Mouse (Mus musculus): ENCODE data around the gene Slc17a5.

Slc17a5 gene

DNA sequence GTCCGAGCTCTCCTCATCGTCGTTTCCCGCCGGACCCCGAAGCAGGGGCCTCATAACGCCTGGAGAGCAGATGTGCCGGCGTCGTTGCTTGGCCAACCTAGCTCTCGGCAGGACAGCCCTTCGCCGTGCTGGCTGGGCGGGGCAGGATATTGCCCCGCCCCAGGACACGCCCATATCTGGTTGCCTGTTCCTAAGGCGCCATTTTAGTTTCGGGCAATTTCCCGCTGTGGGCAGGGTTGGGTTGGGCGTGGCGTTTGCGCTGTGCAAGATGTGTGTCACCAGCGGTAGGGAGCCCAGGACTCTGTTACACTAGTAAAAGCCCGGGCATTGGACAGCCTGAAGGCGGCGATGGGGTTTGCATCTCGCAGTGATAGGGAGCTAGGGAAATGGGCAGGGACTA lies at the start of gene Slc17a5:
Gene Slc17a5 (minus strand): TSS at position 128 of the 400 bp plus-strand sequence.
- DNase-seq (ENCODE audit: low spot score) = peak; percentile 93

DNA sequence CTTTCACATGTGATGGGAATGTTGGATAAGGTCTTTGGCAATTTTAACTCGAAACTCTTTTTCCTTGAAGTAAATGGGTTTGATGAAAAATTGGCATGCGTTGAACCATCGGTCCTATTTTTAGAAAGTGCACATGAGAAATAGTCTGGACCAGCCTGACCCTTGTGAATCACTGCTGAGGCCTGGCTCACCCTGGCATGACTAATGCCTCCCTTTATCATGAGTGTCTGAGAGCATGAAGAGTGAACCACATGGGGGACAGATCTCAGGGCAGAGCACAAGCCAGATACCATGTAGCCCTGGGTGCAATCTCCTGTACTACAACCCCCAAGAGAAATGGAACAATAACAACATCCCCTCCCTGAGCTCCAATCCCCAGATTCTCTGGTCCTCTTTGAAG lies 46.1 kb upstream of the Slc17a5 start:
- peak; percentile 21 for DNase-seq (ENCODE audit: low spot score)

DNA sequence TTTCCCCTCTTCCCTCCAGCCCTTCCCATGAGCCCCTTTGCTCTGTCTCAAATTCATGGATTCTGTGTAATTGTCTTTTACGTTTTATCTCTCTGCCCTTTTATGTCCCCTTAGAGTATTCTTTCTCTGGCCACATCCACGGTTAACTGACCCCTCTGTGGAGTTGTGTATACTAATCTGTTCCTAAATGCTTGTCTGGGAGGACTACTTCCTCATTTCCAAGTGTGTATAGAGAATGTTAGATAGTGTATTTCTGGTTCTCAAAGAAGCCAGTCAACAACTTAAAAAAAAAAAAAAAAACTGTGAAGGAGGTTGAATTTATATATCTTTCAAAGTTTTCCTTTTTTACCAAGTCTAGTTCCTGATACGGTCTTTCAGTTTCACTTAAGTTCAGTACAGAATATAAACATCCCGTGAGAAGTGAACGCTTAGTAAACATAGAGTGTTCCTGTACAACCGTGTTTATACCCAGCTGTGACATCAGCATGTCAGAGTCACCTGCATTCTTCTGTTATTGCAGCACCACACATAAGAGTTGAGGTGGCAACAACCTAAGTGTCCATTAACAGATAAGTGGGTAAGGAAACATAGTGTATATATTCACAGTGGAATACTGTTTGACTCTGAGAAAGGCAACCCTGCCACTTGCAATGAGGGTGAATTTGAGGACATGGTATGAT lies 44.1 kb upstream of the Slc17a5 start:
- DNase-seq (ENCODE audit: low spot score) = no peak

DNA sequence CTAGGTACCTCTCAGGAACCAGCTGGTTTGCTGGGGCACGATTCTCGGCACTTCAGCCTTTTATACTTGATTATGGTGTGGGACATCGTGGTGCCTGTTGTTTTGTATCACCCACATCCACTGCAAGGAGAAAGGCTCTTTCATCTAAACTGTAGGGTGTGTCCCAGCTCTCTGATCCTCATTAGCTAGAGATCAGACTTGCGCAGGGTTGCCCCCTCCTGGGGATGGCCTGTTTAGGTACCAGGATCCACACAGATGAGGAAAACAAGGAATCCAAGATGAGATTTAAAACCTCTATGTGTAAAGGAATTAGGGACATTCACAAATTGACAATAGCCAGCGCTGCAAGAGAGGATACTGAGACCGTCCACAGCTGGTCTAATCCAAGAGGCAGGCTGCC lies 42.1 kb upstream of the Slc17a5 start:
- no peak for DNase-seq (ENCODE audit: low spot score)

DNA sequence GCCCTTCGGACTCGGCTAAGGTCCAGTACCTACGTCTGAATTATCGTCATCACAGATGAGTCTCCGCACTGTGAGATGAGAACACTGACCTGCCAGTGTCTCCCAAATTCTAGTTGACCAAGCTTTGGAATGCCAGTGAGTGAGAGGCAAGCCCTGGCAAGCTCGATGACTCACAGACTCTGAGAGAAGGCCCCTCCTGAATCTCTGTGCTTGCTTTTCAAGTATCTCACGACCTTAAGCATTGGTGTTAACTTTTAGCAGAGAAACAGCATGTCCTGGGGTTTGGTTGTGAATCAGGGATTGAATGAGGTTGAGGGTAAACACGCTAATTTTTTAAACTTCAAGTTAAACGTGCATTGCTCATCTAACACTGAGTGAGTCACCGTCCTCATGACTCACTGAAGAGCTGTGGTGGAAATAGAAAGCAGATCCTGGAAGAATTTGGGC lies 35.5 kb upstream of the Slc17a5 start:
- DNase-seq (ENCODE audit: low spot score) = peak; percentile 34

DNA sequence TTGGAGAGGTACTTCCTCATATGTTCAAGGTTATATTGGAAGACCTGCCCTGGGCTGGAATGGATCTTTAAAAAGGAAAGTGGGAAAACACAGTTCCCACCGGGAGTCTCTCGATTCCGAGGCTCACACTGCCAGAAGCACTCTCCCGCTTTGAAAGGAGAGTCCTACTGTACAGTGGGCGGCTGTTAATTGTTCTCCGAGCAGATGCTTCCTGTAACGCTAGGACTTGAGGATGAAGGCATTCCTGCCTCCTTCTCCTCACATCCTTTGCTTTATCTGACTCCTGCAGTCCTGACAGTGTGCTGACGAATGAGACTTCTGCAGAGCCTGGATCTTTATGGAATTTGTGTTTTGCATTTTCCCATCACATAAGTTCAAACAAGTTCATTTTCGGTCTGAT lies 31.4 kb upstream of the Slc17a5 start:
- no peak for DNase-seq (ENCODE audit: low spot score)

GRCm38 (mm10) chr9:78615401-78616021 lies 27.7 kb upstream of the Slc17a5 start, which contains the start of gene Cd109:
TSS of gene Cd109 (plus strand) at chr9:78615546.
- DNase-seq (ENCODE audit: low spot score) = peak; percentile 25

DNA sequence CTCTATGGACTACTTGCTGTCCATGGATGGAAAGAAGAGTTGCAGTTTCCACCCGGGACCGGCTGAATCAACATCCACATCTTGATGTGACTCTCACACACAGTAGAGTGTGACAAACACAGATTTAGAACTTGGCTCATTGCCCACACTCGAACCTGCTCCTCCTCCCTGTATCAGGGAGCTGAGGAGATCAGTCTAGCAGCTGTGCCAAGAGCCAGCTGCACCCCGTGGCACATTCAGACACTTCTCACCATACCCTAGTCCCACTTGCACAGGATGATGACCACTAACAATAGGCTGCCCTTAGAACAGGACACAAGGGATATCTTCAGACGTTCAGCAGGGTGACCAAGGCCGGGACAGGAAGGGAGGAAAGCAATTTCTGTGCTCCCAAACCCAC lies 26.4 kb upstream of the Slc17a5 start:
- DNase-seq (ENCODE audit: low spot score) = no peak

DNA sequence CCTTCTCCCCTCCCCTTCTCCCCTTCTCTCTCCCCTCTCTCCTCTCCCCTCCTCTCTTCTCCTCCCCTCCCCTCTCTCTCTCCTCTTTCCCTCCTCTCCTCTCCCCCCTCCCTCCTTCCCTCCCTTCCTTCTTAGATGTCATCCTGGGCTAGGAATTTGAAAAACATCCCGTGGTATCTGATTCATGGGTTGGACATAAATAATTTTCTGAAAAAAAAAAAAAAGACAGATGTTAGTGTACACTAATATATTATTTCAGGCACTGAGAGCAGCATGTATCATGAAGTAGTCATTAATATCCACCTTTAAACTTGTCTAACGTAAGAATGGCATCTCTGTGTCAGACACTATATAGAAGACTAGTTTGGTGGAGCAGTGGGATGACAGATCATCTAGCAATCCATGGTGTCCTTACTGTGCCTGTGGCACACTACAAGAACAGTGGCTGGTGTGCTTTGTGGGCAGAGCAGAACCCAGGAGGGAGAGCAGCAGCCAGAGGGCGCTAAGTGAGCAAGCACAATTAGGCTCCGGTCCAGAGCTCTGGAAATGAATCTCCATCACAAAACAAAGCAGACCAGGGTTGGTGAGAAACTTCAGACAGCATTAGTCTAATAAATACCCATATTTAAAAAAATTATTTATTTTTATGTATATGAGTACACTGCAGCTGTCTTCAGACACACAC lies 13.3 kb upstream of the Slc17a5 start:
- no peak for DNase-seq (ENCODE audit: low spot score)

- no peak for DNase-seq (ENCODE audit: low spot score)
Observed at GRCm38 (mm10) chr9:78599927-78600326, 12.1 kb upstream of the Slc17a5 start.

GRCm38 (mm10) chr9:78596834-78597233 lies 9.0 kb upstream of the Slc17a5 start:
- peak; percentile 51 for DNase-seq (ENCODE audit: low spot score)

- no peak for DNase-seq (ENCODE audit: low spot score)
Observed at GRCm38 (mm10) chr9:78595769-78596555, 8.1 kb upstream of the Slc17a5 start.

DNA sequence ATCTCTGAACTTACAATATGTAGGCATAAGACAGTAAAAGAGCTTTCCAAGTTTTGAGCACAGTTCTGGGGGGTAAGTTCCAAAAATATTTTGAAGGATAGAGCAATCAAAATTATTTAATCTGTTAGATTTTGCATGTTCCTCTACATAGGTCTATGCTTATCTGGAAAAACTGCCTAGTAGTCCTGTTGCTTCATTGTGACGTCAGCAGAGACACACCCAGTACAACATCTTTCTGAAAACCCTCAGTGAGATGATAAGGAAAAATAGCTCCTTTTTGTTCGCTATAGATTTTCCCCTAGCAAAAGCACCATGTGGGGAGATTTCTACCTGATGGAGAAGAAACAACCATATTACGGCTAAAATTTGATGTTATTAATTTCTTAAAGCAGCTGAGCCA lies 7.4 kb upstream of the Slc17a5 start:
- no peak for DNase-seq (ENCODE audit: low spot score)

DNA sequence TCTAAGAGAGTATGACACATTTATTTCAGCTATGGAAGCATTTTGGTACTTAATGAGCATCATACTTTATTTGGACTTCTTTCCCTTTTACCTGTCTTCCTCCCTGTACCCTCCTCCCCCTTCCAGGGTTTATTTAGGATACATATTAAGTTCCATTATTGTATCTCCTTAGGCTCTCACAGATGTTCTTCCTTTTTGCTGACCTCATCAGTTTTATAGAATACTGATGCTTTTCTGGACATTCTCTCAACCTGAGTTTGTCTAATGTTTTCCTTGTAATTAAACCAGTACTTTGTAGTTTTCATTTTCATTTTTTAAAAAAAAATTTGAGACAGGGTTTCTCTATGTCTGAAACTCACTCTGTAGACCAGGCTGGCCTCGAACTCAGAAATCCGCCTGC lies 2.6 kb upstream of the Slc17a5 start:
- DNase-seq (ENCODE audit: low spot score) = no peak

DNA sequence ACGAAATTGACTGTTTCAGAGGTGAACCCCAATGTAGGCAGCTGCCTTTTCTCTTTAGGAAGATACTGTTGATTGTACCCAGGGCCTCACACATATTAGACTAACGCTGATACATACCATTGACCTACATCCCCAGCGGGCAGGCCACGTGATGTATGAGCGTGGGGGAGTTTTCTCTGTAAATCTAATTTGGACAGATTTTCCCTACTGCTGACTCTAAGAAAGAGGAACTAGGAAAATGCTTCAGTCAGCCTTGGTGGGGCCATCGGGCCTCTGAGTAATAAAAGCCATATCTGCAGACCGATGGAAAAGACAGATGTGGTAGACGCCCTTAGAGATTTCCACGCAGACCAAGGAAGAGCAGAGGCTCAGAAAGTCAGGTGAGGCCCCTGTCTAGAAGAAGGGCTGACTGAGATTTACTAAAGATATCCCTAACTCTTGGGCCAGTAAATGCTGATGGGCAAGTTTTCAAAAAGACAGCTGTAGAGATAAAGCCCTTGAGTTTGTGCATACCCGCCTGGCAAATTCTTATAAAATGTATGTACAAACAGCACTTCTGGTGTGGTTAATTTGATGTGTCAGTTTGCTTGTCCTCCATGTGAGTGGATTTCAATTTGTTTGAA lies 681 bp upstream of the Slc17a5 start:
- DNase-seq (ENCODE audit: low spot score) = no peak

GRCm38 (mm10) chr9:78587218-78587883 lies 490 bp downstream of the Slc17a5 start:
- peak; percentile 47 for DNase-seq (ENCODE audit: low spot score)

GRCm38 (mm10) chr9:78579644-78580396 lies 8.0 kb downstream of the Slc17a5 start:
- no peak for DNase-seq (ENCODE audit: low spot score)

DNA sequence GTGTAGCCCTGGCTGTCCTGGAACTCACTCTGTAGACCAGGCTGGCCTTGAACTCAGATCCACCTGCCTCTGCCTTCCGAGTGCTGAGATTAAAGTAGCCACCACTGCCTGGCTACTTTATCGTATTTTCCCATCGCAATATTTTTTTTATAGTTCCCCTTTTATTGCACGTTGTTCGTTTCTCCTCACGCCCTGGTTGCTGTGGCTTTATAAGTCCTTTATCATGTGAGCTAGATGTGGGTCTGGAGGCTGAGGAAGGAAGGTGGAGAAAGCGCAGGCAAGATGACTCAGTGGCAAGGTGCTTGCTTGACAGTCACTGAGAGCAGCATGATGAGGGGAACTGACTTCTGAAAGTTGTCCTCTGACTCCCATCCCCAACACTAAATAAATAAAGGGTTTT lies 9.0 kb downstream of the Slc17a5 start:
- no peak for DNase-seq (ENCODE audit: low spot score)

GRCm38 (mm10) chr9:78576466-78576865 lies 11.4 kb downstream of the Slc17a5 start:
- no peak for DNase-seq (ENCODE audit: low spot score)

DNA sequence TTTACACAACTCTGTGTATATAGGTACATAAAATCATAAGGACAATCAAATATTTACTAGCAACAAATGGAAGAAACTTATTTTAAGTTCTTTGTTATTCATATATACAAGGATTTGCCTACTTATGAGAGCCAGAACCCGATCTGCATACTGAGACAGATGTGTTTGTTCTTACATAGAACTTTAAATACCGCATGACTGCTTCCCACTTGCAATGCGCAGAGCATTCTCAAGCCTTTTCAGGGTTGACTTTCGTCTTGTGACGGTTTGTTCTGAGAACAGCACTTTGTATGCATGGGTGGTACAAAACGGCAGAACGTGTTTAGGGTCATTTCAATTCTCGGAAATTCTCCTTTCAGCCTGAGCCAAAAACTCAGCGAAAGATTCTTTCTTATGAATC lies 17.9 kb downstream of the Slc17a5 start:
- DNase-seq (ENCODE audit: low spot score) = no peak

- no peak for DNase-seq (ENCODE audit: low spot score)
Observed at GRCm38 (mm10) chr9:78559479-78559878, 28.4 kb downstream of the Slc17a5 start.
